Mouse (Mus musculus): ENCODE data around the gene Plg.

The Plg gene

GRCm38 (mm10) chr17:12377981-12378705, at the start of gene Plg:
TSS of gene Plg (plus strand) at chr17:12378608.
- no peak for DNase-seq (ENCODE audit: low spot score)

GRCm38 (mm10) chr17:12335115-12335514, 43.3 kb upstream of the Plg start:
- peak; percentile 25 for DNase-seq (ENCODE audit: low spot score)

- DNase-seq (ENCODE audit: low spot score), result no peak
Measured at GRCm38 (mm10) chr17:12336073-12336868, 42.1 kb upstream of the Plg start.

- no peak for DNase-seq (ENCODE audit: low spot score)
Measured at GRCm38 (mm10) chr17:12337156-12337555, 41.3 kb upstream of the Plg start.

- no peak for DNase-seq (ENCODE audit: low spot score)
Measured at GRCm38 (mm10) chr17:12343702-12344376, 34.6 kb upstream of the Plg start.

GRCm38 (mm10) chr17:12347462-12347861, 30.9 kb upstream of the Plg start:
- no peak for DNase-seq (ENCODE audit: low spot score)

- no peak for DNase-seq (ENCODE audit: low spot score)
Measured at GRCm38 (mm10) chr17:12351564-12351963, 26.8 kb upstream of the Plg start.

- DNase-seq (ENCODE audit: low spot score), result no peak
Measured at GRCm38 (mm10) chr17:12352781-12353180, 25.6 kb upstream of the Plg start.

- no peak for DNase-seq (ENCODE audit: low spot score)
Measured at GRCm38 (mm10) chr17:12359876-12360275, 18.5 kb upstream of the Plg start.

- no peak for DNase-seq (ENCODE audit: low spot score)
Measured at GRCm38 (mm10) chr17:12363601-12364425, 14.6 kb upstream of the Plg start.

GRCm38 (mm10) chr17:12364426-12364735, 14.0 kb upstream of the Plg start:
- DNase-seq (ENCODE audit: low spot score), result no peak

GRCm38 (mm10) chr17:12367373-12367930, 11.0 kb upstream of the Plg start:
- peak; percentile 73 for DNase-seq (ENCODE audit: low spot score)

GRCm38 (mm10) chr17:12369393-12369792, 9.0 kb upstream of the Plg start:
- DNase-seq (ENCODE audit: low spot score), result no peak

- no peak for DNase-seq (ENCODE audit: low spot score)
Measured at GRCm38 (mm10) chr17:12370289-12370688, 8.1 kb upstream of the Plg start.

GRCm38 (mm10) chr17:12371310-12371925, 7.0 kb upstream of the Plg start:
- peak; percentile 73 for DNase-seq (ENCODE audit: low spot score)

- DNase-seq (ENCODE audit: low spot score), result peak; percentile 81
Measured at GRCm38 (mm10) chr17:12372021-12372420, 6.4 kb upstream of the Plg start.

GRCm38 (mm10) chr17:12373601-12374144, 4.7 kb upstream of the Plg start:
- DNase-seq (ENCODE audit: low spot score), result no peak

GRCm38 (mm10) chr17:12380287-12380686, 1.9 kb downstream of the Plg start:
- DNase-seq (ENCODE audit: low spot score), result no peak

GRCm38 (mm10) chr17:12381579-12381978, 3.2 kb downstream of the Plg start:
- no peak for DNase-seq (ENCODE audit: low spot score)

- no peak for DNase-seq (ENCODE audit: low spot score)
Measured at GRCm38 (mm10) chr17:12382531-12382930, 4.1 kb downstream of the Plg start.
